Mouse (Mus musculus): ENCODE measurements at regions not wholly inside any gene's neighbourhood (a gene's known extent, or its start where the extent isn't known, plus 50 kb on each side); places are given as distances from the start of the nearest gene placed in this dataset.

- Histone ChIP-seq H3K27ac (ENCODE audit: insufficient read depth, low read depth, low read length) (no peak overlapping the region), H3K36me3 (ENCODE audit: control insufficient read depth, insufficient read depth, low read length) (no peaks in the 10 kb centered on the region), H3K4me1 (ENCODE audit: control insufficient read depth, insufficient read depth, insufficient read length, low read length) (no peaks in the 10 kb centered on the region), H3K27me3 (ENCODE audit: control insufficient read depth, insufficient read depth, low read length) (no peaks in the 10 kb centered on the region), H3K4me3 (ENCODE audit: low read depth, low read length) (no peak overlapping the region)
- TF ChIP-seq POLR2A (IDR thresholded peaks at IDR 0.05; ENCODE audit: low read depth, low read length) (no peak), CTCF (IDR thresholded peaks at IDR 0.05; ENCODE audit: extremely low read depth, insufficient read length, insufficient replicate concordance, low read depth, low read length) (no peak)
- WGBS: 84% methylated on average over 7 of the region's 7 CpGs
Observed at GRCm38 (mm10) chr11:109014806-109015205, 94.7 kb downstream of the Axin2 start.

DNA sequence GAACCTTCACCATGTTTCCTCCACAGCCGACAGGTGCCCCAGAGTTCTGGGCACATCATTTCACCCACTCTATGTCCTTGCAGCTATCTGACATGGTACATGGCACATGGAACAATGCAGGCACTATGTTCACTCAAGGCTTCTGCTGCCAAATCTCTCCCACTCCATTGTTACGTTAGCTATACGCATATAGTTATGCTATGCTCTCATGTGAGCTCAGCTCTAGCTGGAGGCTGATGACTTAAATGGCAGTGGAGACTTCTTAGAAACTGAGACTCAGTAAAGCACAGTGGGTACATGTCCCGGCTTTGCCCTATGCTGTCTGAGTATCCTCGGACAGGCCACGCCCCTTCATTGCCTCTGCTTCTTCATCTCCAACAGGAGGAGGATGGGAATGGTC is 91.0 kb downstream of the Axin2 start:
- 98% methylated on average over 6 of the region's 6 CpGs for WGBS

DNA sequence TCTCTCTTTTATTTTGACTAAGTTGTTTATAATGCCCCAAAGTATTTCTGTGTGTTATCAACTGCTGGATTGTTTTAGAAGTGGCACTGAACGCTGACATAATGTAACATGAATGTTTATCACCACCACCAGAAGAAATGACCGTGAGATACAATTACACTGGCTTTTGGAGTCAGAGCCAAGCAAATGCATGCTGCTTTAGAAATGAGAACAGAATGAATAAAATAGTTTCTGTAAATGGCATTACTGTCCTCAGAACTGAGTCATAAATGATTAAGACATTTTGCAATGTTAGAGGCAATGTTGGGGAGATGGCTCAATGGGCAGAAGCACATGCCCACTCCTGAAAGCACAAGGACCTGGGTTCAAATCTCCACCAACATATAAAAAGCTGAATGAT is 88.7 kb downstream of the Axin2 start:
- WGBS: 71% methylated on average over 2 of the region's 2 CpGs
- no peaks in the 10 kb centered on the region for H3K36me3 ChIP-seq (ENCODE audit: control insufficient read depth, insufficient read depth, low read length)

More for the DNA sequence above, 91.0 kb downstream of the Axin2 start:
- H3K36me3 ChIP-seq (ENCODE audit: control insufficient read depth, insufficient read depth, low read length): no peaks in the 10 kb centered on the region
- no peak for TF ChIP-seq CTCF (IDR thresholded peaks at IDR 0.05; ENCODE audit: extremely low read depth, insufficient read length, insufficient replicate concordance, low read depth, low read length)
- TF ChIP-seq POLR2A (IDR thresholded peaks at IDR 0.05; ENCODE audit: low read depth, low read length): no peak
- no peak overlapping the region for H3K4me3 ChIP-seq (ENCODE audit: low read depth, low read length)
- no peak overlapping the region for H3K27ac ChIP-seq (ENCODE audit: insufficient read depth, low read depth, low read length)
- no peaks in the 10 kb centered on the region for H3K27me3 ChIP-seq (ENCODE audit: control insufficient read depth, insufficient read depth, low read length)
- no peaks in the 10 kb centered on the region for H3K4me1 ChIP-seq (ENCODE audit: control insufficient read depth, insufficient read depth, insufficient read length, low read length)

GRCm38 (mm10) chr11:109005681-109006080 is 85.5 kb downstream of the Axin2 start:
- Histone ChIP-seq H3K36me3 (ENCODE audit: control insufficient read depth, insufficient read depth, low read length) (no peaks in the 10 kb centered on the region), H3K27me3 (ENCODE audit: control insufficient read depth, insufficient read depth, low read length) (no peaks in the 10 kb centered on the region), H3K4me3 (ENCODE audit: low read depth, low read length) (no peak overlapping the region), H3K27ac (ENCODE audit: insufficient read depth, low read depth, low read length) (no peak overlapping the region), H3K4me1 (ENCODE audit: control insufficient read depth, insufficient read depth, insufficient read length, low read length) (no peaks in the 10 kb centered on the region)
- TF ChIP-seq POLR2A (IDR thresholded peaks at IDR 0.05; ENCODE audit: low read depth, low read length) (no peak), CTCF (IDR thresholded peaks at IDR 0.05; ENCODE audit: extremely low read depth, insufficient read length, insufficient replicate concordance, low read depth, low read length) (no peak)
- WGBS: 95% methylated on average over 11 of the region's 11 CpGs

More for the DNA sequence above, 88.7 kb downstream of the Axin2 start:
- no peak overlapping the region for H3K4me3 ChIP-seq (ENCODE audit: low read depth, low read length)
- H3K27ac ChIP-seq (ENCODE audit: insufficient read depth, low read depth, low read length): no peak overlapping the region
- no peak for TF ChIP-seq CTCF (IDR thresholded peaks at IDR 0.05; ENCODE audit: extremely low read depth, insufficient read length, insufficient replicate concordance, low read depth, low read length)
- no peak for TF ChIP-seq POLR2A (IDR thresholded peaks at IDR 0.05; ENCODE audit: low read depth, low read length)
- no peaks in the 10 kb centered on the region for H3K27me3 ChIP-seq (ENCODE audit: control insufficient read depth, insufficient read depth, low read length)
- H3K4me1 ChIP-seq (ENCODE audit: control insufficient read depth, insufficient read depth, insufficient read length, low read length): no peaks in the 10 kb centered on the region
